Mouse (Mus musculus) kidney, adult 2 months (tissue): Measurements from ENCODE around the gene Nop53.

Source experiments
- CTCF ChIP-seq: fragments of 200-500 bp; conservative IDR thresholded peaks from 2 replicates; pipeline ENCODE4 v1.5.1; 2011; ENCODE audit warnings: low read depth, mild to moderate bottlenecking, control low read depth, low read length, moderate library complexity, mixed read lengths; ENCODE audit not compliant: insufficient read depth, insufficient read length
- POLR2A ChIP-seq: fragments of 200-500 bp; IDR thresholded peaks from one replicate; pipeline ENCODE4 v1.6.1; 2011; ENCODE audit warnings: low read depth, low read length, control low read depth

- TF ChIP-seq POLR2A (peak; percentile 49), CTCF (peak; percentile 71)
Observed at GRCm38 (mm10) chr7:15967312-15967711, 21.4 kb upstream of the Nop53 start, which contains the start of gene Ehd2.
